Mouse (Mus musculus): ENCODE data around the gene Cadm1.

Cadm1 gene

DNA sequence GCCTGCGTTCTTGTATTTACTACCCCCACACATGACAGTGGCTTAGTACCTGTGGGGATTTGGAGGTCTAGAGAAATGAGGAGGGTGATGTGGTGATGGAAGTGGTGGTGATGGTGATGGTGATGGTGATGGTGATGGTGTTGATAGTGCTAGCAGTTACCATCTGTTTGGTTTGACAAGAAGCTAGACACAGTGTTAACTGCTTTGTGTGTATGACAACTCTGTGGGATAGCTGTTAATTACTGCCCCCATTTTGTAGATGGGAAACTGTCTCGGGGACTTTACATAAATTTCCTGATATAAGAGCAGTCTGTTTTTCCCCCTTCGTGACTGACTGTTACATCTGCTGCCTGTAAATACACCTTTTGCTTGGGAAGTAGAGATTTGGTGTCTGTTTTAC, 256.7 kb downstream of the Cadm1 start:
- DNase-seq (ENCODE audit: low read depth, low spot score): no peak

DNA sequence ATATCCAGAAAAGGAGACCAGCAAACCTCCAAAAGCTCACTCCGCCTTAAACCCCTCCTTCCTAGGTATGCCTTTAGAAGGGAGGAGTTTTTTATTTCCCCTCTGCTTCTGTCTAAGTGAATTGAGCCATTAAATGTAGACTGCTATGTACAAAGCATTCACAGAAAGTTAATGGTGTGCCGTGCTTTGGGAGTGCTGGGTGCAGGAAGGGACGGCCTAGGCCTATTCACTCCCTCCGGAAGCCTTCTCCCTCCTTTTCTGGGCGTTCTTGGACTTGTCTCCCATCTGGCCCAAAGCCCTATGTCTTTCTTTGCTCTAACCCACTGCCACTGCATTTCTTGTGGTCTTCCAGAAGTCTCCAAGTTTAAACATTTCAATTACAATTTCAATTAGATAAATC, 268.5 kb downstream of the Cadm1 start:
- DNase-seq (ENCODE audit: low read depth, low spot score): peak; percentile 20

DNA sequence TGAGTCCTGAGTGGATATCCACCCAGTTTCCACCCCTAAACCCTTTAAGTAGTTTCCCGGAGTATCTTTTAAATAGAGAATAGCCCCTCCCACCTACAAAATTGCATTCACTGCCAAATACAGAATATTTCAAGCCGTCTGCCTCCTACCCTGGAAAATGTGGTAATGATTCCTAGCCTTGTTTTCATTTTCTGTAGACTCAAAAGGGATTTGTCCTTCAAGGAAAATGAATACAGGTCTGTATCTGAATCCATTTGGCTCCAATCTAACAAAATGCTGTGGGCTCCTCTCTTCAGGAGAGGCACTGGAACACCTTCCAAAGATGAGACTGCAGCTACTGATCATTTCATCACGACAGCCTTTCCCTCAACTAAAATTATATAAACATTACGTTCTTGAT, 271.3 kb downstream of the Cadm1 start:
- DNase-seq (ENCODE audit: low read depth, low spot score): no peak

DNA sequence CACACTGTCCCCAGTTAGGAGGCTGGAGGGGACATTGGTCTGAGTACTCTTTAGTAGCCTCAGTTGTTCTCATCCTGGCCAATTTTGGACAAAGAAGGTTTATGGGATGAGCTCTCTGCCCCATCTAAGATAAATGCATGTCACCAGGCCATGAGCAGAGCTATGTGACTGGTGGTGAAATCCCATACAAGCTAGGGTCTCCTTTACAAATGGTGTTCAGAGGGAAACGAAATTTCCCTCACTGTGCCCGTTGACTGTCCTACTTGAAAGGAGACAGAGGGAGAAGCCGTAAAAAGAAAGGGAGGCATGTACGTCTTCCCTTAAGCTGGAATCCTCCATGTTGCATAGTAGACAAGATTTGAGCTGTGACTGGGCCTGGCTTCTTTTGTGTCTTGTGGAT, 272.6 kb downstream of the Cadm1 start:
- no peak for DNase-seq (ENCODE audit: low read depth, low spot score)

DNA sequence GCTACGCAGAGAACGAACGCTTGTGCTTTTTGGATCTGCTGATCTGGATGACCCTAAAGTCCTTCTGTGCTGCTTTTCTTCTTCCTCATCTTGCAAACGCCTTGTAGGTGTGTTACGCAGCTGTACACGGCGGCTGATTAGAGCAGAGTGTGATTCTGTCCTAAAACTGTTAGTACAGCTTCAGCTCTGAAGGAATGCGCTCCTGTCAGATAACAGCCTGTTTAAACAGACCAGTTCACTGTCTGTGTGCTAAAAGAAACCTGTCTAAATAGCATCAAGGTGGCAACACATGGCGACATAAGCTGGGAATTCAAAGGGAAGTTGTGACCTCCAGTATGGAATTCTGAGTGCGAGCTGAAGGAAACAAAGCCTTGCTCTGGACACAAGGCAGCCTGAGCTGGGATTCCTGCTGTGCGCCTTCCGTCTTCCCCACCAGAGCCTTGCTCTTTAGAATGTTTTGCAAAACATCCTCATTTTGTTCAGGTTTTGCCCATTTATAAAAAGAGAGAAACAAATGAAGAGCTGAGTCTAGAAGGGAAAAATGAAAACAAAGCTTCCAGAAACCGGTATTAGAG, 273.6 kb downstream of the Cadm1 start:
- DNase-seq (ENCODE audit: low read depth, low spot score): no peak

DNA sequence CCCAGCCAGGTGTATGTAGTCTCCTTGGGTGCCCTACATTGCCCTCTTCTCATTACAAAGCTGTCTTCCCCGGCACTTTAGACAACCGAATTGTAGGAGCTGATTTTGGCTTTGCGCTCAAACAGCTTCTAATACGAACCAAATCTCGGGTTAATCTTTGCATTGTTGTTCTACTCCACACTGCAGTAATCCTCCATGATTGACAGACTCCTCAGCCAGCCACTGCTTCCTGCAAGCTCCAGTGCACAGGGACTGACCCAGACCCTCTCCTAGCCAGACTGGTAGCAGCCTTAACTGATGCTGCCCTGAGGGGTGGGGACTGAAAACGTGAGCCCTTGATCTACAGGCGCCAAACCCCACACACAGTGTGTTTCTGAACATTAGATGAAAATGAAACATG, 275.7 kb downstream of the Cadm1 start:
- DNase-seq (ENCODE audit: low read depth, low spot score): no peak

DNA sequence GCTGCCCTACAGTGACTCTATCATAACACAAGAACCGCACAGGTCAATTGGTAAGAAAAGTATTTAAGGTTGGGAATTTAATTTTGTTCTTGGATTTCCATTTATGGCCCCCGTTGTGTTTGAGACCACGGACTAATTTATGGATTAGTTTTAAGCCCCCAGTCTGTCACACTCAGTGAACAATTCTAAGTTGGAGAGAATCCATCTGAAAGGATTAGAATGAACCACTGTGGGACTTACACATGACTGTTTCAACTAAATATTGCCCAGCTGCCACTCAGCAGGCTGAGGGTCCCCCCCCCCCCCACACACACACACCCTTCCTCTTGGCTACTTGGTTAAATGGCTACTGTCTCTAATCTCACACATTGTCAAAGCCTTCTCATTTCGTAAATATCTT, 295.7 kb downstream of the Cadm1 start:
- no peak for DNase-seq (ENCODE audit: low read depth, low spot score)

DNA sequence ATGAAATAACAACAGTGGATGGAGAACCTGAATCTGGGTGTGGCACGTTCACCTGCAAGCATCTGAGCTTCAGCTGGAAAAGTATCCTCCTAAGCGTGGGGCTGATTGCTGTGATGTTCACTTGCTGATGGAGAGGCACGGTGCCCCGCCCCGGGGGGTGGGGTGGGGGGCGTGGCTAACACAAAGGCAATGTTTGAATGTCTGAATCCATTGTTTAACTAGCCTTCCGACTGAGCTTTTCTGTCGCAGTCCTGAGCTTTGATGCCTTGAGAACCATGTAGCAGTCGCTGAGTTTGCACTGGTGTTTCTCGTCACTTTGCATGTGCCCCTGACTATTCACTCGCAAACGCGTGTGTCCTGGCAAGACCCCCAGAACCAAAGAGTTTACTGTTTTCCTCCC, 298.8 kb downstream of the Cadm1 start:
- DNase-seq (ENCODE audit: low read depth, low spot score): no peak

DNA sequence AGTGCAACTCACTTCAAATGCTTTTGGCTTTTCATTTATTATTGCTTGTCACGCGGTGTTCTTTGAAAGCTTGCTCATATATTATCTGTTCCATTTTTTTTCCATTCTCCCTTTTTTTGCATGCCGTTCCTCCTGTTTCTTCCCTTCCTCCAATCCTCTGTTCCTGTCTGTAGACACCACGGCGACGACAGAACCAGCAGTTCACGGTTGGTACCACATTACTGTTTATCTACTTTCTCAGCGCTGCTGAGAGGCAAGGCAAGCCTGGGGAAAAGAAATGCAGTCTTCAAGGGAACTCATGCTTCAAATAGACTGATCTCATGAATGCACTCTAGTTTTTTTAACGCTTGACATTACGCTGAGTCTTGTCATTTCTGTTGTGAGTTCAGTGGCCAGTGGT, 299.2 kb downstream of the Cadm1 start:
- no peak for DNase-seq (ENCODE audit: low read depth, low spot score)

DNA sequence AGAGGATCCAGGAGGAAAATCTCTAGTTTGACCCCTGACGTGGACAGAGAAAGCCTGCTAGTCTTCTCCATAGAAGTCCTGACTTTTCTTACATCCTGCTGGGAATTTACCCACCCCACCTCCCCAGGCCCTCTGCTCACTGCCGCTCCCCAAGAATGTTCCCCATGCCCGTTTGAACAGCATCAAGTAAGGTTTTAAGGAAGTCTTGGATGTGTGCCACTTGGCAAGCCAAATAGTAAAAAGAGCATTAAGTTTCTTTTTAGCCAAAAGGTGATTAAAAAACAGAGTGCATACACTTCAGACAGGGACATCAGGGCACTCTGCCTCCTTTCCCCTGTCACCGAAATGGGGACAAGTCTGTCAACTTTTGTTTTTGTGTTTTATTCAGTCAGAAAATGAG, 299.9 kb downstream of the Cadm1 start:
- DNase-seq (ENCODE audit: low read depth, low spot score): no peak

DNA sequence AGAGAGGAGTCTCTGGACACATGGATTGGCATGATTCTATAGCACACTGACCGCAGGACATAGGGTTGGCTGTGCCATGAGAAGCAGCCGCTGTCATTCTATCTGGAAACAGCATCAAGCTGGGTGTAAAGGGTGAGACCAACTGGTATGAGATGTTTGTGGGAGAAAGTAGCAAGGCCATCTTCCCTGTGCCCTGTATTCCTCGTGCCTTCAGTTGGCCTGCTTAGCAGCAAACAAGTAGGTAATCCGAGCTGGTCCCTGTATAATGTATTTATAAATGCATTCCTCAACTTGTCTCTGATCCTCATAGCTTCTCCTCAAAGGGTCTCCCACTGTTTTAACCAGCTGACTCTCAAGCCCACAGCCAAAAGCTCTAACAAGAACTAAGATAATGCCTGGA, 301.4 kb downstream of the Cadm1 start:
- DNase-seq (ENCODE audit: low read depth, low spot score): no peak

DNA sequence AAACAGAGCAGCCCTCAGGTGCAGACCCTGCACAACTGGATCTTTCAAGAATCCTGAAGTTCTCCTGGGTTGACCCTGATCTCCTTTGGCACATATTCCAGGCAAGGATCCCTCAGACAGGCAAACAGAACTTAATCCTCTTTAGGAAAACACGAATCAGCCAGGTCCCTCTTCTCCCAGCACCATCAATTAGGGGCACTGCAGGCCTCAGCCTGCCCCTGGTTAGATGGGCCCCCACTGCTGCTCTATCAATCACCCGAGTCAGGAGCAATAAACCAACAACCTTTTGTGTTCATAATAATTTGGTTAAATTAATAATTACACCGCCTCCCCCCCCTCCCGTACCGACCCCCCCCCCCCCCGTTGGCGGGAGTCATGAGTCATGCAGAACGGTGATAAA, 308.2 kb downstream of the Cadm1 start:
- DNase-seq (ENCODE audit: low read depth, low spot score): no peak

DNA sequence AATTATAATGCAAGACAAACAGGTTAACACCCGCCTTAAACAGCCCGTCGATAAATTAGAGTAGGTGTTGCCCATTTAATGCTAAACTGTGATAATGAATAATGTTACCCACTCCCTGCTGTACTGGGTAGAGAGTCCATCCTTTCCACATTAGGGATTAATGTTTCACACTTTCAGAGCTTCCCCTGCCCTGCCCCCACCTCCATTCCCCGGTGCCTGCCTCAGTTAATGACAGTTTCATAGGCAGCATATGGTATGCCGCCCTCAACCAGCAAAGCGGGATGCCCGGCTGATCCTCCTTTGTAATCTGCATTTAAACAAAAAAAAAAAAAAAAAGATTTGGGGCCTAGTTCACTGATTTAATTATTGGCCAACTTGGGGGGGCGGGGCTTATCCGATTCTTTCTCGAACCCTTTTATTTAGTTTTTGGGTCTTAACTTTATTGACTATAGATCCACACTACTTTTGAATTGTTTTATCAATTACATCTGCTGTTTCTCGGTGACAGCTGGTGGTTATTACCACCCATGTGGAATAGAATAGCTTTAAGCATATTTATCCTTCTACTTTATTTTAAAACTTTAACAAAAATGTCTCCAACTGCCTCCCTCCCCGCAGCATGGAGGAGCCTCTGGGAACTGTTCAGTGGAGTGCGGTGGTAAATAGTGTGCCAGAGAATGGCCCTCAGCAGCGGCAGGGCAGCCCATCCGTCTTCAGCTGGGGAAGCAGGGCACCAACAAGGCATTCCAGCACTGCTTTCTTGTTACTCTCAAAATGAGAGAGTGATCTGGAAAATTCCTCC, 309.1 kb downstream of the Cadm1 start:
- DNase-seq (ENCODE audit: low read depth, low spot score): no peak

DNA sequence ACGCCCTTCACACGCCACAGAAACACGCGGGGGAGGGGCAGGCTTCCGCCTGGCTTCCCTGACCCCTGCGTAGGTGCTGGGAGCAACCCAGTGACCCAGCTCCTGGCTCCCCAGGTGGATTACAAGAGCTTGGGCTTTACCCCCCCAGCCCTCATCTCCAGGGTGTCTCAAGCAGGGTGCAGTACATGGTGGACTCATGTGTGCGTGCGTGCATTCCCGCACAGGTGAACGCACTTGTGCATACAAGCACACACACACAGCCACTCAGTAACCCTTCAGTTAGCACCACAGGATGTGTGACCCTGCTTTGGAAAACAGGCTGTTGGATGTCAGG, 309.7 kb downstream of the Cadm1 start:
- no peak for DNase-seq (ENCODE audit: low read depth, low spot score)

DNA sequence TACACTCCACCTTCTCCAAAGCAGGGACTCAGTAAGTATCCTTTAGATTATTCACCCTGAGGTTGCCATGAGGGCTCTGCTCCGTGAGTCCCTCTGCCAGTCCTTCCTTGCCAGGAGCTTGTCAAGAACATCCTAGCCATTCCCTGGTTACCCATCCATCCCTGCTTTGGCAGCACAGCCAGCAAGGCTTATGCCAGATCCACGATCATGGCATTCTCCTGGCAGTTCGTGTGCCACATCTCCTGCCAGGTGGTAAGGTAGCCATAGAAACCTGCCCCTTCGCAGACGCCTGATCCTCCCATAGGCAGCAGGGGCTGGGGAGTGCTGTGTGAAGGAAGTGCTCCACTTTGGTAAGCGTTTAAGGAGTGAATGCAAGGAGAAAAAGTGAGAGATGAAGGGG, 313.4 kb downstream of the Cadm1 start:
- no peak for DNase-seq (ENCODE audit: low read depth, low spot score)

DNA sequence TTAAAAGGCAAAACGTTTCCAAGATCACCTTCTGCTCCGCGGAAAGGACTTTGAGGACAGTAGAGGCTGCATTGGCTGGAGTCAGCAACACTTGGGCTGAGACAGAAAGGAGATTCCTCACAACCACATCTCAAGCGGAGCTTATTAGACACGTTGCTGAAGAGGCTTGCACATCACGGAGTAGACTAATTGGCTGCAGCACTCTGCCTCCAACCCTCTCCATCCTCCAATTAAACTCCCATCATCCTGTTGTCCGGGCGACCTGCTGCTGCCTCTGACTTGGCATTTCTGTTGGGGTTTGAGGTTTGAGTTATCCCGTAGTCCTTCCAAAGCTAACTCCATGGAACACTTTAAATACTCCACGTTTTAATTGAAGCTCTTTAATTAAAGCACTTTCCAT, 316.3 kb downstream of the Cadm1 start:
- DNase-seq (ENCODE audit: low read depth, low spot score): no peak

DNA sequence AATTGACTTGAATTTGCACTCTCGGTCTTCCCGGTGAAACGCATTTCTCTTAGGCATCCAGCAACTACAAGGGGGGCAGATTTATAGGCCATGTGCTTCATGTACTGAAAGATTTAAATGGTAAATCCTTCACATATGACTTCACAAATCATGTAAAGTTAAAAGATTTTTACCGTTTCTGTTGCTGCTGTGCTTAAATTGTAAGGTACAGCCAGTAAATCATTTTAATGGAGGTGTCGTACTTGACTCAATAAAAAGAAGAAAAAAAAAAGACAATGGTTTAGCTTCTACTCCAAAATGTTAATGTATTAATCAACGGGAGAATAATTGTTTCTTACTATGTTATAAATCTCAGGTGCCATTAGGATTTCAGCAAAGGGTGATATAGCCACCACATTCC, 317.0 kb downstream of the Cadm1 start:
- DNase-seq (ENCODE audit: low read depth, low spot score): no peak

DNA sequence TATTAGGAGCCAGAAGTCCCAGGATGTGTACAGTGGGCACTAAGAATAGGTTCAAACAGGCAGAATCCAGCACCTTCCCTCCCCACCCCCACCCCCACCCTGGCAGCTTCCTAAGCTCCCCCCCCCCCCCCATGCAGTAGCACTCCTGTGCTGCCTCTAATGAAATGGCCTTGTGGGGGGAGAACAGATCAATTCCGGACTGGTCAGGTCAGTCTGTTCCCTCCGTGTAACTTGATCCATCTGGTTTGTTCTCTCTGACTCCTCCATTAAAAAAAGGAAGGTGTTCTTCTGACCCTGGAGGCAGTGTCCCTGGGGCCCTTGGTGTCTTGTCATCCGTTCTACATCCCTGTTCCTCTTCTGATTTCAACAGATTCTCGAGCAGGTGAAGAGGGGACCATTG, 317.8 kb downstream of the Cadm1 start:
- DNase-seq (ENCODE audit: low read depth, low spot score): no peak

DNA sequence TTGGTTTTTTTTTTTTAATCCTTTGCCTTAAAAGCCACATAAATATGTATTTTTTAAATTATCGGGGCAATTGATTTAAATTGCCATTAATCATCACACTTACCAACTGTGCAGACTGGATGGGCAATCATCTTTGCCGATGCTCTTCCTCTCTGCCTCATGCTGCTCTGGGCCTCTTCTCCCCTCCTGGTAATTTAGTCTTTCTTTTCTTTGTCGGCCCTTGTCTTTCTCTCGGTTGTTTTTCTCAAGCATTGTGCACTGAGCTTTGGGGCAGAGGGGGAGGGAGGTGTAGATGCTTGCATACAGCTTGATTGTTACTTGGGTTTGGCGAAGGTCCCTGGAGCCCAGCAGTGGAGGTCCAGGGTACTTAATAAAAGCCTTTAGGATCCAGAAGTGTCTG, 318.8 kb downstream of the Cadm1 start:
- no peak for DNase-seq (ENCODE audit: low read depth, low spot score)

DNA sequence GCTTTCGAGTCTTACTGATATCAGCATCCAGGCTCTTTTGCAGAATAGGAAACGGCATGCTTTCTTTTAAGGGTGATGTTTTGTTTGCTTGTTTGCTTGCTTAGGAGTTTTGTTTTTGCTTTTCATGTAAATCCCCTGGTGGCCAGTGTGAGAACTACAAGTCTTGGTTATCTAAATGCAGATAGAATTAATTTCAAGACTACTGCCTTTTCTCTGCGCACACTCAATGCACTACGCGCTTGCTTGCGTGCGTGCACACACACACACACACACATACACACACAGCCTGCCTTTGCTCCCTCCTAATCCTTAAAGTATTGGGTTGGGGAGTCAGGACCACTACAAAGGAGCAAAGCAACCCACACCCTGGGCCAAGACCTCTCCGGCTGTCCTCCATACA, 326.3 kb downstream of the Cadm1 start:
- DNase-seq (ENCODE audit: low read depth, low spot score): no peak

DNA sequence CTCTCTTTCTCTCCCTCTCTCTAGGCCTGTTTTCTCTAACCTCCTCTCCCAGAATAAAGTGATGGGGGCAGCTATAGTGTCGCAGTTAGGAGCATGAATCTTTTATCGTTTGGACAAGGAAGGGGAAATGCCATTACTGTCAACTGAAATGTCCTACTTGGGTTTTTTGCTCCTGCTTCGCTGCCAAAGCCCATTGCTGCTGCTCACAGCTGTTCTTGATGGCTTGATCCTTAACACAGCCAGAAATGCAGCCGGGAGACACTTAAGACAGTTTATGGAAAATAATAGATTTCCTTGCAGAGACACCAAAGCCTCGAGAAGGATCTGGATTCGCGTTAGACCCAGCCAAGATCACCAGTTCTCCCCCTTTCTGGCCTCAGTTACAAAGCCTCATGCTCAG, 327.3 kb downstream of the Cadm1 start:
- DNase-seq (ENCODE audit: low read depth, low spot score): no peak

DNA sequence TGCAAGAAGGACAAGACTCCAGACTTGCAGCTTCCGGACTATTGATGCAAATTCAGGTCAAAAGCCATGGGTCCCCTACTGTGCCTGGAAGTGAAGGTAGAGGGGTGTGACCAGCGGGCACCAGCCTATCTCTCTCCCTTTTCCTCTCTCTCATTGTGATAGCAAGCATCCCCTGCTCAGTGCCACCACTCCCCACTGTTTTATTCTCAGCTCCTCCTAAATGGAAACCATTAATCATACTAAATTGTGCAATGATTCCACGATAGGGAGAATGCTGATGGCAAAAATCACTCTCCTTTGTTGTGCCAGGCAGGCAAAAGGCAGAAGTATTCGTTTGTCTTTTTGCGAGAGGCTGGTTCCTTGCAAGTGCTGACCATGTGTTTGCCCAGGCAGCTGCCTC, 328.2 kb downstream of the Cadm1 start:
- DNase-seq (ENCODE audit: low read depth, low spot score): no peak

DNA sequence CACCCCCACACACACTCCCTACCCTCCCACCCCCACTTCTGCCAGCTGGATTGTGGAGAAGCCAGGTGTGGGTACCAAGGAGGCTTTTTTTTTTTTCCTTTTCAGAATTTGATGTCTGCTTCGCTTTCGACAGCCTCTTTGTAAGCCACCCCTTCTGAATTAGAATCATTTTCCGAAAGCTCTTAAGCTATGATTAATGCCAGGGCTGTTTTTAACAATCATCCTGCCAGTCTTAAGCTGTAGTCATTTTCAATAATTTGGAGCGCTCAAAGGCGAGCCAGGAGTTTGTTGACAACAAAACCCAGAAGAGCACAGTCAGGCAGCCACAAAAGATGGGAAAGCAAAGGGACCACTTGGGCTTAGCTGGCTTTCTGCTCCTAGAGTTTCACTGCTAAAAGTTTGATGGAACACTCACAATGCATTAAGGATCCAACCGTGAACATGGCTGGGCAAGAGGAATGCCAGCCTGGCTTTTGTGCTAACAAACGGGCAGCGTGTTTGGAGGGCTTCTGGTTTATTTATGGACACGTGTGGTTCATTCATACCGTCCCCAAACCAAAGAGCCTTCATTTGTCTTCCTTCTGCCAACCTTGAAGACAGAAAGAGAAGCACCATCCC, 328.9 kb downstream of the Cadm1 start:
- DNase-seq (ENCODE audit: low read depth, low spot score): no peak

DNA sequence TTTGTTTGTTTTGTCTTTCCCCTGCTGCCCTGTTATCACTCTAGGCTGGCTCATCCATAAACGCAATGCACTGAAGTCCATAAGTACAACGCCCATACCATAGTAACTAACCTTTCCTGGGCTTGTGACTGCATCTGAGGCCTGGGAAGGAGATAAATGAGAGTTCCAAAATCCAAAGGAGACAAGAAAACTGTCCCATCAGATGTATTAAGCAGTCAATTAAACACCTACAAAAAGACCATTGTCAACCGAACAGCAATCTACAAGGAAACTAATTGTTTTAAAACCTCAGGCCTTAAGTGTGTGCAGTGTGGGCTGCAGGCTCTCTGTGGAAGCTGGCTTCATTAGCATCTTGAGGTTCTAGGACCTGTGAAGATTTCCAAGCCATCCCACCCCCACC, 331.0 kb downstream of the Cadm1 start:
- DNase-seq (ENCODE audit: low read depth, low spot score): no peak

Data from brain, embryonic 18.5 days (tissue).